Mouse (Mus musculus): ENCODE results near the gene Gdpd5. TPM values are rescaled to one million over a fixed set of nuclear protein-coding genes. Genes with fewer than 3 reads are reported as not detected.

Gdpd5 gene
- polyA plus RNA-seq, 1 experiment from 2014 or later: 13.9 TPM

GRCm38 (mm10) chr7:99404031-99404735, 23.0 kb downstream of the Gdpd5 start:
- no peak for DNase-seq (ENCODE audit: low read depth, low spot score)
- TF ChIP-seq CTCF (IDR thresholded peaks at IDR 0.05): no peak
- ChIA-PET POLR2A (interaction anchor here (0.5 kb wide), 1 partner anchor 83 kb away, joined by 3 read pairs; no protein-coding TSS in a partner anchor), CTCF (no interaction called here)
- ATAC-seq: no peak
- in situ Hi-C loops (cut with MboI; ENCODE audit: low pct_unique_long_range_greater_than_20kb): no loop called here
- no peaks in the 10 kb centered on the region for H3K27me3 ChIP-seq

DNA sequence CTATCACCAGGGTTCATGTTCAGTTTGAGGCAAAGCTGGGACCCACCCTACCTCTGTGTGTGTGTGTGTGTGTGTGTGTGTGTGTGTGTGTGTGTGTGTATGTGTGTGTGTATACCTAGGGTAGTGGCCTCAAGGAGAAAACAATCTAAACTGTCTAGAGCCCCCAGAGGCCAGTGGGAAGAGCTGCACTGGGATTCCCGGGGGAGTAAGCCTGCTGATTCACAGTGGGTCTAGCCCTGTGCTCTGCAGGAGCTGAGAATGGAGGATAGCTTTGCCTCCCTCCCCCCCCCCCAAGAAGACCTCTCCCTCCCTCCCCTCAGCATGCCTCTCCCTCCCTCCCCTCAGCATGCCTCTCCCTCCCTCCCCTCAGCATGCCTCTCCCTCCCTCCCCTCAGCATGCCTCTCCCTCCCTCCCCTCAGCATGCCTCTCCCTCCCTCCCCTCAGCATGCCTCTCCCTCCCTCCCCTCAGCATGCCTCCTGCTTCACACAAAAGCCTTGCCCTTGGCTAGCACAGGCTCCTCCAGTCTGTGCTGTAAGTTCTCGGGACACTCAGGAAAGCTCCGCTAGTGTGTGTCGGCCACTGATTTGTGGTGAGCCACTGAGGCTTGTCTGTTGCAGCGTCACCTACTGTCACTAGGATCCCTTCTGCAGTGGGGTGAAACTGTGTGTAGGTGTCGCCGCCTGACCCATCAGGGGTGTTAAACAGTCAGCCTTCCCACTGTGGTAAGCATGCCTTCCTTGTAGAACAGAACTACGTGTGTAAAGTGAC, 24.4 kb downstream of the Gdpd5 start:
- ChIA-PET CTCF (no interaction called here), POLR2A (no interaction called here)
- TF ChIP-seq CTCF (IDR thresholded peaks at IDR 0.05): no peak
- DNase-seq (ENCODE audit: low read depth, low spot score) (no peak), ATAC-seq (no peak)
- in situ Hi-C loops (cut with MboI; ENCODE audit: low pct_unique_long_range_greater_than_20kb): no loop called here
- no peaks in the 10 kb centered on the region for H3K27me3 ChIP-seq

DNA sequence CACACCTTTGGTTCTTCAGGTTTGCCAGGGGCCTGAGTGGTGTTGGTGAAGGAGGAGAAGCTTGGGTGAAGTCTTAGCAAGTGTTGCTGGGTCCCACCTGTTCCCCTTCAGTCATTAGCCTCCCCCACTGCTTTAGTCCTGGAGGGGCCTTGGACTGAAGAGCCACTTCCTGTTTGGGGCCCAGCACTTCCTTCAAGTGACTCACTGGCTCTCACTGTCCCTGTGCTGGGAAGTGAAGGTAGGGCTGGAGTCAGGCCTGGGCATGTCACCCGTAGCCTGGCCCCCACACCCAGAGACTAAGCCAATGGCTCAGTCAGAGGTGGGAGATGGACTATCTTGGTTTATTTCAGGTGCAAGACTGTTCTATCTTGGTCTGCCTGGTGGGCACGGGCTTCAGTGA, 26.4 kb downstream of the Gdpd5 start:
- DNase-seq (ENCODE audit: low read depth, low spot score) (no peak), ATAC-seq (no peak)
- ChIA-PET CTCF (no interaction called here), POLR2A (no interaction called here)
- TF ChIP-seq CTCF (IDR thresholded peaks at IDR 0.05): no peak
- in situ Hi-C loops (cut with MboI; ENCODE audit: low pct_unique_long_range_greater_than_20kb): no loop called here
- H3K27me3 ChIP-seq: no peaks in the 10 kb centered on the region

DNA sequence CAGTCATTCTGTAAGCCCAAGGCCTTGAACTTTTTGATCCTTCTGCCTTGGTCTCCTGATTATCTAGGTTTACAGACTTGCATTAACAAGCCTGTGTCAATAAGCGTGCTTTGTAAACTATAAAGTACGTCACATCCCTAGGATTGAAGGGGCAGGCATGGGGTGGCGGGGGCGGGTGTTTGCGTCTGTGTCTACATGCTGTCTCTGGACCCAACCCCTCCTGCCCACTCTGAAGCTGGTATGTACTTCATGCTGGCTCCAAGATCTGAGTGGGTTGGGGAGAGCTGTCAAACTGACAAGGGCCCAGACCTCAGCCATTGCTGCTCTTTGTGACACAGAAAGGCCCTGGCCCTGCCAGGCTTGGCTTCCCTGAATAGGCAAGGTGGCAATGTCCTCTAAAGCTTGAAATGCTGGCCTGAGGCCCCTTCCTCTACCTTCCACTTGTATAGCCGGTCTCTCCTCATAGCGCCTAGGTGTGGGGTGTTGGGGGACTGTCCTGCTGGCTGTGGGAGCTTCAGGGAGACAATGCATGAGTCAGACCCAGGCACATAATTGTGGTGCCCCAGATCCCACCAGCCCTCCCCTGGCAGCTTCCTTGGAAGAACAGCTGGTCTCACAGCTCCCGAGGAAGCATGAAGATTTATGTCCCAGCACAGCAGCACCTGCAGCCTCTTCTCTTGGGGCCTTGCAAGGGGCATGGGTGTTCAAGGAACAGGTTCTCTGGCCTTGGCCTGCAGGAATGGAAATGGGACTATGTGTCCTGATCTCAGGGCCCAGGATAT, 28.4 kb downstream of the Gdpd5 start:
- no peak for TF ChIP-seq CTCF (IDR thresholded peaks at IDR 0.05)
- H3K27me3 ChIP-seq: no peaks in the 10 kb centered on the region
- in situ Hi-C loops (cut with MboI; ENCODE audit: low pct_unique_long_range_greater_than_20kb): no loop called here
- ATAC-seq (no peak), DNase-seq (ENCODE audit: low read depth, low spot score) (no peak)
- ChIA-PET CTCF (interaction anchor here (0.7 to 1.6 kb wide), 2 partner anchors 23 to 29 kb away, joined by 3 to 4 read pairs; no protein-coding TSS in a partner anchor), POLR2A (interaction anchor here (1.7 kb wide), 1 partner anchor 13 kb away, joined by 4 read pairs; no protein-coding TSS in a partner anchor)

GRCm38 (mm10) chr7:99410315-99410714, 29.1 kb downstream of the Gdpd5 start:
- ATAC-seq: no peak
- ChIA-PET CTCF (interaction anchor here (0.7 to 1.6 kb wide), 2 partner anchors 22 to 28 kb away, joined by 3 to 4 read pairs; no protein-coding TSS in a partner anchor), POLR2A (interaction anchor here (1.7 kb wide), 1 partner anchor 12 kb away, joined by 4 read pairs; no protein-coding TSS in a partner anchor)
- no peak for TF ChIP-seq CTCF (IDR thresholded peaks at IDR 0.05)
- H3K27me3 ChIP-seq: no peaks in the 10 kb centered on the region
- in situ Hi-C loops (cut with MboI; ENCODE audit: low pct_unique_long_range_greater_than_20kb): no loop called here
- no peak for DNase-seq (ENCODE audit: low read depth, low spot score)

DNA sequence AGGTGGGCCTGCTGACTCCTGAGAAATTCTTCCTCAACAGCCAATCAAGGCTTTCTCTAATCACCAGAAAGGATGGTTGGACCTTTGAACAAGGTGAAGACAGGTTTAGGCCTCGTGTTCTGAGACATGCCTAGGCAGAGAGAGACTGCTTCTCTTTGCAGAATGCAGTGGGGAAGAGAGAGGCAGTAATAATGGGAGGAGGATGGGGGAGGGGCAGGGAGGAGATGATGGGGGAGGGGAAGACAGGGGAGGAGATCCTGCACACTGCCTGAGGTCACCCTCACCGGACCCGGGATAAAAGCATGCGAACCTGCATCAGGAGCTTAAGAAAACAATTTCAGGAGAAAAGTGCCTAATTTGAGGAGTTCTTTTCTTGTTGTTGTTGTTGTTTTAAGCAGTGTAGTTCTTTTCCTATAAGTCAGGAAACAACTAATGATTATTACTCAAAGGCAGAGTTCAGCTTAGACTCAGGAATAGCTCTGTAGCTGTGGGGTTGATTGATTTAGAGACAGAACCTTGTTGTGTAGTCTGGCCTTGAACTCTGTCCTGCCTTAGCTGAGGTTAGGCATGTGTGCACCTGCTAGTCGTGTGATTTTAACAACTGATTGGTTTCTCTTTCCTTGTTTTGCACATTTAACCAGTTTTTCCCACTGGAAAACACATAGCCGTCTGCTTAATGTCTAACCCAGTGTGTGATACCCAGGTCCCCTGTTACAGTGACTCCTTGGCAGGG, 30.0 kb downstream of the Gdpd5 start:
- ATAC-seq: no peak
- no peak for DNase-seq (ENCODE audit: low read depth, low spot score)
- CTCF ChIA-PET: no interaction called here
- TF ChIP-seq CTCF (IDR thresholded peaks at IDR 0.05): no peak
- POLR2A ChIA-PET: no interaction called here
- in situ Hi-C loops (cut with MboI; ENCODE audit: low pct_unique_long_range_greater_than_20kb): no loop called here
- no peaks in the 10 kb centered on the region for H3K27me3 ChIP-seq

- ChIA-PET POLR2A (no interaction called here), CTCF (no interaction called here)
- H3K27me3 ChIP-seq: no peaks in the 10 kb centered on the region
- in situ Hi-C loops (cut with MboI; ENCODE audit: low pct_unique_long_range_greater_than_20kb): no loop called here
- no peak for DNase-seq (ENCODE audit: low read depth, low spot score)
- TF ChIP-seq CTCF (IDR thresholded peaks at IDR 0.05): no peak
- no peak for ATAC-seq
Measured at GRCm38 (mm10) chr7:99415045-99415444, 33.8 kb downstream of the Gdpd5 start.

DNA sequence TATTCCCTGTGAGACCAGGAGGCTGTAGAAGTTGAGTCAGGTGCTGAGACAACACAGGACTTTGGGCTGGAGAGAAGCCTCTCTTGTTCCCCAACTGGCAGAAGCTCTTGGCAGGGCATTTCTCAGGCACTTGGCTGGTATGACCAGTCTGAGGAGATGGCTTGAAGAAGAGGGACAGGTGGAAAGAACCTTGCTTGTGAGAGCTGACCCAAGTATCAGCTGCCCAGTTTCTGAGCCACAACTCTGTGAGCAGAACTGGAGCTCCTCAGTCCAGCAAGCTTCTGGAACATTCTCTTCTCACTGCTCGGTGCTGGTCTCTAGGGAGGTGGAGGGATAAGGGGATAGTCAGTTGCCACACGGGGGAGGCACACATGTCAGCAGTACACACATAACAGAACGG, 38.1 kb downstream of the Gdpd5 start:
- POLR2A ChIA-PET: no interaction called here
- in situ Hi-C loops (cut with MboI; ENCODE audit: low pct_unique_long_range_greater_than_20kb): no loop called here
- CTCF ChIA-PET: interaction anchor here (0.9 kb wide), 1 partner anchor 11 kb away, joined by 3 read pairs; no protein-coding TSS in a partner anchor
- no peak for TF ChIP-seq CTCF (IDR thresholded peaks at IDR 0.05)
- ATAC-seq: no peak
- no peaks in the 10 kb centered on the region for H3K27me3 ChIP-seq
- DNase-seq (ENCODE audit: low read depth, low spot score): no peak

DNA sequence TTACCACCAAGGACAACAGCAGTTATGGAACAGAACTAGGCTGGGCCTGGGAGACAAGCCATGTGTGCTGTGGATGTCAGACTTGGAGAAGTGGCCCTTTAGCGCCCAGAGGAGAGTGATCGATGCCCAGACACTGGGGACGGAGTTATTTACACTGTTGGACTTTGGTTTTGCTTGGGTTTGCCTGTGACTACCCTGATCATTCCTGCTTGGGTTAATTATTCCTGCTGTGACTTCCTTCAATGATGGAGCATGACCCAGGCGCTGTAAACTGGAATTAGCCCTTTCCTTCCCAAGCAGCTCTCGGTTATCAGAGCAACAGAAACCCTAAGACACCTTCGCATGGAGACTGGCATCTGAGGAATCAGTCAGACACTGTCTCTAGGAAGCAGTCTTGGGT, 39.8 kb downstream of the Gdpd5 start:
- ATAC-seq (no peak), DNase-seq (ENCODE audit: low read depth, low spot score) (no peak)
- no peak for TF ChIP-seq CTCF (IDR thresholded peaks at IDR 0.05)
- ChIA-PET CTCF (interaction anchor here (1.6 to 1.7 kb wide), 2 partner anchors 12 to 19 kb away, joined by 3 read pairs; no protein-coding TSS in a partner anchor), POLR2A (interaction anchor here (0.7 to 0.8 kb wide), 3 partner anchors 16 to 124 kb away, joined by 3 to 5 read pairs (median 3); no protein-coding TSS in a partner anchor)
- no peaks in the 10 kb centered on the region for H3K27me3 ChIP-seq
- in situ Hi-C loops (cut with MboI; ENCODE audit: low pct_unique_long_range_greater_than_20kb): no loop called here

Data from Patski (cell line).